ENCODE assay signal across 9 mouse cellular contexts in the genomic region with DNA sequence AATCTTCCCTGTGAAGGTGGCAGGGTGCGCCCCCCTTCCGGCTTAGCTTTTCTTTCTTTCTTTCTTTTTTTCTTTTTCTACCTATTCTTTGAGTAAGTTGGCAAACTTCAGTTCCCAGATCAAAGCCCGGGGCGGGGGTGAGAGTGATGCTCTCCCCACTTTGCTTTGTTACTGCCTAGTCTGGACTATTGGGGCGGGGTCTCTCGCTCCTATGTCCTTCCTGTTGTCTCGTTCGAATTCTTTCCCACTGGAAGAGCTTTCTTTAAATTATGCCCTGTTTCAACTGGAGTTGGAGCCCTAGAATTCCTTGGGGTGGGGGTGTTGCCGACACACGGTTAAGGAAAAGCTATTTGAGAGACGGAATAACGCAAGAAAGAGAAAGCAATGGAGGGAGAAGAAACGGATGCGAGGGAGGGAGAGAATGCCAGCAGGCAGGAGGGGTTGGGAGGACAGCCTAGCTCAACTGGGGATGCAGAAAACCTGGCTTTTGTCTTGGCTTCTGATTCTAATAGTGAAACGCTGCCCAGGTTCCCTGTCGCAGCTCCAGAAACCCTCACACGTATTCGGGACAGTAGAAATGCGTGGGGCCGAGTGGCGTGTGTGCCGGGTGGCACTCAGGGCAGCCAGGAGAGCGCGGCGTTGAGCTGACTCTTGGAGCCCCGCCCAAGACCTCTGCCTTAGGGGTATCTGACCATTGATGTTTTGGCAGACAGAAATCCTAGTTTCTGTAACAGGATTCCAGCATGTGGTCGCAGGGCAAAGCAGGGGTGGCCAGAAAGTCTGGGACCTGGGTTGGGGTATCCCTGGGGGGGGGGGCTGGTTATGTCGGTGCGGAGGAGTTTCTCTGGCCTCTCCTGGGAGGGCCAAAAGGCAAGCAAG. TPM values are rescaled to one million over a fixed set of nuclear protein-coding genes. Genes with fewer than 3 reads are reported as not detected.
DNase-seq lines count a peak whose midpoint lies in the region; ATAC-seq lines count a peak whose summit lies in the region.
"Had no signal": no experiment of that assay in that cellular context is flagged by ENCODE, and none has a peak within 500 bp of the region (broad histone marks: within the 10 kb centered on the region; RNA-seq: fewer than 3 reads in every experiment).

No protein-coding gene starts in this region.

- 1% methylated on average over 29 of the region's 29 CpGs for WGBS in heart, embryonic 14.5 days
- WGBS in forebrain, embryonic 15.5 days: under 1% methylated on average over 29 of the region's 29 CpGs
- 1% methylated on average over 29 of the region's 29 CpGs for WGBS in midbrain, embryonic 12.5 days

- H3K36me3 ChIP-seq in heart, embryonic 14.5 days (ENCODE audit: control insufficient read depth, insufficient read depth, low read length): no peaks in the 10 kb centered on the region
- no peaks in the 10 kb centered on the region for H3K36me3 ChIP-seq in forebrain, embryonic 15.5 days
- no peaks in the 10 kb centered on the region for H3K36me3 ChIP-seq in midbrain, embryonic 12.5 days

- H3K27me3 ChIP-seq in heart, embryonic 14.5 days (ENCODE audit: control insufficient read depth, insufficient read depth, low read length): peaks cover 76% of the 10 kb centered on the region
- H3K27me3 ChIP-seq in forebrain, embryonic 15.5 days: peaks cover 44% of the 10 kb centered on the region
- H3K27me3 ChIP-seq in midbrain, embryonic 12.5 days: peaks cover 70% of the 10 kb centered on the region

- no peak for ATAC-seq in heart, embryonic 14.5 days (ENCODE audit: insufficient number of reproducible peaks, insufficient read depth, low FRiP score, low read depth)
- ATAC-seq in forebrain, embryonic 15.5 days (replicated peaks): no peak; the same call in 1 of the 2 replicates
- ATAC-seq in midbrain, embryonic 12.5 days (ENCODE audit: low FRiP score, low read depth): peak; percentile 44; the same call in 1 of the 2 replicates
- no peak for ATAC-seq in CD4-positive, CD25-positive, alpha-beta regulatory T cell, adult 4 months

- H3K27ac ChIP-seq in heart, embryonic 14.5 days (replicated peaks in 1 of 2; ENCODE audit: control insufficient read depth in 1 of 2, insufficient read depth in 1 of 2, low read depth in 2 of 2, low read length in 2 of 2): no peak overlapping the region
- peak overlapping the region; percentile 5; the same call in 1 of the 2 replicates for H3K27ac ChIP-seq in forebrain, embryonic 15.5 days (replicated peaks)
- peak overlapping the region; percentile 83 for H3K27ac ChIP-seq in midbrain, embryonic 12.5 days (replicated peaks)

- DNase-seq in heart, adult 8-10 months (ENCODE audit: low spot score): no peak
- peak; percentile 21 for DNase-seq in ZHBTc4 (ENCODE audit: low read depth, low spot score)
- no peak for DNase-seq in frontal cortex, postnatal 25 days (ENCODE audit: low spot score in 2 of 2)
- no peak for DNase-seq in B cell, adult 2 months

- peak overlapping the region; percentile 11; the same call in 1 of the 2 replicates for H3K4me2 ChIP-seq in heart, embryonic 14.5 days (ENCODE audit: low read length)
- peak overlapping the region; percentile 65 for H3K4me2 ChIP-seq in forebrain, embryonic 15.5 days (replicated peaks)
- H3K4me2 ChIP-seq in midbrain, embryonic 12.5 days (replicated peaks): peak overlapping the region; percentile 63

- peaks cover 0 to 4% of the 10 kb centered on the region in 2 experiments; a peak in 2 of 4 replicates for H3K4me1 ChIP-seq in heart, embryonic 14.5 days (ENCODE audit: control insufficient read depth in 2 of 2, insufficient read depth in 2 of 2, low read length in 2 of 2)
- peaks cover 49% of the 10 kb centered on the region for H3K4me1 ChIP-seq in forebrain, embryonic 15.5 days
- H3K4me1 ChIP-seq in midbrain, embryonic 12.5 days: peaks cover 40% of the 10 kb centered on the region

- 0 out of 4 replicates have a peak overlapping the region, but pooled peaks of 1 of the 2 experiments have one; percentile 5 for H3K4me3 ChIP-seq in heart, embryonic 14.5 days (ENCODE audit: control insufficient read depth in 1 of 2, insufficient read depth in 1 of 2, low read depth in 1 of 2, low read length in 2 of 2)
- H3K4me3 ChIP-seq in forebrain, embryonic 15.5 days: peak overlapping the region; percentile 43
- peak overlapping the region; percentile 45 for H3K4me3 ChIP-seq in midbrain, embryonic 12.5 days

- no peak overlapping the region for H3K9ac ChIP-seq in heart, embryonic 14.5 days (ENCODE audit: low read length)
- peak overlapping the region; percentile 36 for H3K9ac ChIP-seq in forebrain, embryonic 15.5 days (replicated peaks)
- H3K9ac ChIP-seq in midbrain, embryonic 12.5 days (replicated peaks): peak overlapping the region; percentile 58

- H3K9me3 ChIP-seq in heart, embryonic 14.5 days (ENCODE audit: control insufficient read depth, low read length): no peaks in the 10 kb centered on the region
- H3K9me3 ChIP-seq in forebrain, embryonic 15.5 days: no peaks in the 10 kb centered on the region
- no peaks in the 10 kb centered on the region for H3K9me3 ChIP-seq in midbrain, embryonic 12.5 days

RNA-seq across cellular contexts. Expression of a gene that starts 1.8 kb away (rescaled TPM):
- 0.09 TPM in 1 of 2 replicates, not detected in the other for polyA plus RNA-seq in heart, embryonic 14.5 days (2014; fragmentation: Nextera tagmentation; extraction: Ambion mirVana)
- not detected for total RNA-seq in heart, adult 8-10 months (2022)
- 6.6 and 7.1 TPM in 2 replicates for polyA plus RNA-seq in forebrain, embryonic 15.5 days (2015; fragmentation: Nextera tagmentation; extraction: Ambion mirVana)
- polyA plus RNA-seq in midbrain, embryonic 12.5 days (2016; fragmentation: Nextera tagmentation; extraction: Ambion mirVana): 21.5 and 22.5 TPM in 2 replicates
- not detected for polyA plus RNA-seq in CD4-positive, CD25-positive, alpha-beta regulatory T cell, adult 4 months (2017; shearing (Covaris generic))
- total RNA-seq: neutrophil, adult 5-6 weeks had no signal

Comparison
In these comparisons a context has a peak if more than half of its experiments do, and no peak if none do; other contexts are left out.
1. H3K27ac ChIP-seq: peak in forebrain, embryonic 15.5 days (single experiment) and midbrain, embryonic 12.5 days (single experiment); none in heart, embryonic 14.5 days (0 of 2).
2. H3K4me2 ChIP-seq: peak in every context shown above with its lines; median percentile 65 in forebrain, embryonic 15.5 days; 63 in midbrain, embryonic 12.5 days; 11 in heart, embryonic 14.5 days.